Mouse (Mus musculus) bone marrow macrophage, adult 2 months (primary cell): Measurements from ENCODE around the gene Ppp1r9a. TPM values are rescaled to one million over a fixed set of nuclear protein-coding genes. Genes with fewer than 3 reads are reported as not detected.
A peak's percentile ranks its signal among the peaks of the same experiment; 100 is the strongest.

Experiments
- H3K27ac ChIP-seq: 2 replicates; pipeline ENCODE4 v1.5.1; 2012; ENCODE audit warnings: low read depth, low read length; ENCODE audit not compliant: insufficient read depth
- H3K4me1 ChIP-seq: 2 replicates; pipeline ENCODE4 v1.6.1; 2012; ENCODE audit warnings: low read length; ENCODE audit not compliant: control insufficient read depth, insufficient read depth
- H3K4me3 ChIP-seq: 2 replicates; pipeline ENCODE4 v1.5.1; 2012; ENCODE audit warnings: mild to moderate bottlenecking, low read length, moderate library complexity; ENCODE audit not compliant: insufficient read depth
- CTCF ChIP-seq: IDR thresholded peaks from 2 replicates; pipeline ENCODE4 v1.5.1; 2012; ENCODE audit warnings: low read depth, mild to moderate bottlenecking, low read length, moderate library complexity
- POLR2A ChIP-seq: IDR thresholded peaks from 2 replicates; pipeline ENCODE4 v1.6.1; 2012; ENCODE audit warnings: mild to moderate bottlenecking, low read depth, low read length, borderline replicate concordance
- polyA plus RNA-seq: library from polyadenylated mRNA; stranded (reverse); fragments of >200 nt; gene quantifications from 2 replicates; pipeline ENCODE4 v1.2.4, GENCODE M21; 2012; ENCODE audit not compliant: missing spikeins, insufficient read depth, insufficient read length

Gene Ppp1r9a
- polyA plus RNA-seq, 1 experiment: 2.0 TPM

- Histone ChIP-seq H3K4me3 (no peak overlapping the region), H3K4me1 (peaks cover 28% of the 10 kb centered on the region), H3K27ac (no peak overlapping the region)
- TF ChIP-seq CTCF (no peak), POLR2A (no peak)
These were observed 192.8 kb downstream of the Ppp1r9a start for GRCm38 (mm10) chr6:5095365-5095973.

- Histone ChIP-seq H3K4me3 (no peak overlapping the region), H3K27ac (no peak overlapping the region)
- TF ChIP-seq POLR2A: no peak
- TF ChIP-seq CTCF: no peak
These were observed 194.6 kb downstream of the Ppp1r9a start for GRCm38 (mm10) chr6:5097309-5097708.

GRCm38 (mm10) chr6:5099282-5099681 is 196.6 kb downstream of the Ppp1r9a start:
- H3K4me3 ChIP-seq: no peak overlapping the region
- H3K4me1 ChIP-seq: peaks cover 17% of the 10 kb centered on the region
- no peak for TF ChIP-seq CTCF
- TF ChIP-seq POLR2A: no peak
- H3K27ac ChIP-seq: no peak overlapping the region

More at GRCm38 (mm10) chr6:5097309-5097708, 194.6 kb downstream of the Ppp1r9a start:
- H3K4me1 ChIP-seq: peaks cover 21% of the 10 kb centered on the region

GRCm38 (mm10) chr6:5099842-5100241 is 197.1 kb downstream of the Ppp1r9a start:
- H3K4me3 ChIP-seq: no peak overlapping the region
- H3K27ac ChIP-seq: no peak overlapping the region
- TF ChIP-seq POLR2A (no peak), CTCF (no peak)
- H3K4me1 ChIP-seq: peaks cover 13% of the 10 kb centered on the region

- TF ChIP-seq CTCF: no peak
- no peak for TF ChIP-seq POLR2A
- Histone ChIP-seq H3K4me1 (peaks cover 11% of the 10 kb centered on the region), H3K4me3 (no peak overlapping the region), H3K27ac (no peak overlapping the region)
These were observed 197.6 kb downstream of the Ppp1r9a start for GRCm38 (mm10) chr6:5100347-5100746.

GRCm38 (mm10) chr6:5102741-5103140 is 200.0 kb downstream of the Ppp1r9a start:
- Histone ChIP-seq H3K27ac (no peak overlapping the region), H3K4me1 (peaks cover 11% of the 10 kb centered on the region), H3K4me3 (no peak overlapping the region)
- TF ChIP-seq CTCF (no peak), POLR2A (no peak)

GRCm38 (mm10) chr6:5103769-5104168 is 201.1 kb downstream of the Ppp1r9a start:
- TF ChIP-seq CTCF: no peak
- TF ChIP-seq POLR2A: no peak

GRCm38 (mm10) chr6:5104238-5104637 is 201.5 kb downstream of the Ppp1r9a start:
- no peak overlapping the region for H3K27ac ChIP-seq
- H3K4me1 ChIP-seq: peaks cover 15% of the 10 kb centered on the region
- no peak overlapping the region for H3K4me3 ChIP-seq
- TF ChIP-seq POLR2A (no peak), CTCF (no peak)

More at GRCm38 (mm10) chr6:5103769-5104168, 201.1 kb downstream of the Ppp1r9a start:
- peaks cover 15% of the 10 kb centered on the region for H3K4me1 ChIP-seq
- no peak overlapping the region for H3K4me3 ChIP-seq
- H3K27ac ChIP-seq: no peak overlapping the region

- no peak overlapping the region for H3K27ac ChIP-seq
- H3K4me3 ChIP-seq: no peak overlapping the region
- no peak for TF ChIP-seq POLR2A
- TF ChIP-seq CTCF: no peak
- peaks cover 17% of the 10 kb centered on the region for H3K4me1 ChIP-seq
These were observed 205.8 kb downstream of the Ppp1r9a start for GRCm38 (mm10) chr6:5108494-5108893.

- no peak overlapping the region for H3K27ac ChIP-seq
- TF ChIP-seq POLR2A (no peak), CTCF (peak; percentile 77)
- no peak overlapping the region for H3K4me3 ChIP-seq
- H3K4me1 ChIP-seq: peaks cover 9% of the 10 kb centered on the region
These were observed 207.4 kb downstream of the Ppp1r9a start for GRCm38 (mm10) chr6:5109925-5110714.
